Mouse (Mus musculus) lung, embryonic 14.5 days (tissue): ENCODE data around the gene A230050P20Rik. TPM values are rescaled to one million over a fixed set of nuclear protein-coding genes. Genes with fewer than 3 reads are reported as not detected.
A peak's percentile ranks its signal among the peaks of the same experiment; 100 is the strongest.

Experiments
- ATAC-seq: fragments of 200-750 bp; cut with Nextera tagmentation; 2 replicates; pipeline ENCODE4 v1.8.0; 2017; ENCODE audit warnings: mild to moderate bottlenecking, moderate TSS enrichment, moderate library complexity; ENCODE audit not compliant: insufficient read depth
- DNase-seq: peaks from one replicate; pipeline ENCODE4 v3.0.0-alpha.2; 2015
- H3K27ac ChIP-seq: fragments of 300-500 bp; sonication (generic); 2 replicates; pipeline ENCODE4 v1.5.1; 2014; ENCODE audit warnings: low read depth, mild to moderate bottlenecking, moderate library complexity
- H3K27me3 ChIP-seq: fragments of 300-500 bp; sonication (generic); 2 replicates; pipeline ENCODE4 v1.6.1; 2014; ENCODE audit warnings: low read length, control low read depth; ENCODE audit not compliant: insufficient read depth
- H3K36me3 ChIP-seq: fragments of 300-500 bp; sonication (generic); 2 replicates; pipeline ENCODE4 v1.6.1; 2014; ENCODE audit warnings: control low read depth; ENCODE audit not compliant: insufficient read depth
- H3K4me1 ChIP-seq: fragments of 300-500 bp; sonication (generic); 2 replicates; pipeline ENCODE4 v1.6.1; 2014; ENCODE audit warnings: antibody characterized with exemption, control low read depth; ENCODE audit not compliant: insufficient read depth
- H3K4me2 ChIP-seq: fragments of 300-500 bp; sonication (generic); 2 replicates; pipeline ENCODE4 v1.6.1; 2014; ENCODE audit warnings: mild to moderate bottlenecking
- H3K4me3 ChIP-seq: fragments of 300-500 bp; sonication (generic); 2 replicates; pipeline ENCODE4 v1.5.1; 2014; ENCODE audit warnings: low read depth, low read length
- H3K9ac ChIP-seq: fragments of 300-500 bp; sonication (generic); 2 replicates; pipeline ENCODE4 v1.6.1; 2014
- H3K9me3 ChIP-seq: fragments of 300-500 bp; sonication (generic); 2 replicates; pipeline ENCODE4 v1.6.1; 2016; ENCODE audit warnings: low read depth, low read length, control low read depth
- CTCF ChIP-seq: IDR thresholded peaks from 2 replicates; pipeline ENCODE4 v1.5.1; 2016; ENCODE audit warnings: antibody characterized with exemption, low read depth
- WGBS: fragments of 180-500 bp; shearing (Covaris S2); extraction: QIAGEN DNeasy Blood & Tissue Kit; methylation state at CpG from one replicate; pipeline ENCODE4 v1.1.7; 2014; 5-methylcytosine and 5-hydroxymethylcytosine counted together
- polyA plus RNA-seq: library from polyadenylated mRNA; unstranded; fragments of >200 nt; fragmentation: Nextera tagmentation; extraction: Ambion mirVana; gene quantifications from 2 replicates; pipeline ENCODE4 v1.2.1, GENCODE M21; 2014

A230050P20Rik gene
- polyA plus RNA-seq, 1 experiment from 2014 or later, result 9.4 TPM

DNA sequence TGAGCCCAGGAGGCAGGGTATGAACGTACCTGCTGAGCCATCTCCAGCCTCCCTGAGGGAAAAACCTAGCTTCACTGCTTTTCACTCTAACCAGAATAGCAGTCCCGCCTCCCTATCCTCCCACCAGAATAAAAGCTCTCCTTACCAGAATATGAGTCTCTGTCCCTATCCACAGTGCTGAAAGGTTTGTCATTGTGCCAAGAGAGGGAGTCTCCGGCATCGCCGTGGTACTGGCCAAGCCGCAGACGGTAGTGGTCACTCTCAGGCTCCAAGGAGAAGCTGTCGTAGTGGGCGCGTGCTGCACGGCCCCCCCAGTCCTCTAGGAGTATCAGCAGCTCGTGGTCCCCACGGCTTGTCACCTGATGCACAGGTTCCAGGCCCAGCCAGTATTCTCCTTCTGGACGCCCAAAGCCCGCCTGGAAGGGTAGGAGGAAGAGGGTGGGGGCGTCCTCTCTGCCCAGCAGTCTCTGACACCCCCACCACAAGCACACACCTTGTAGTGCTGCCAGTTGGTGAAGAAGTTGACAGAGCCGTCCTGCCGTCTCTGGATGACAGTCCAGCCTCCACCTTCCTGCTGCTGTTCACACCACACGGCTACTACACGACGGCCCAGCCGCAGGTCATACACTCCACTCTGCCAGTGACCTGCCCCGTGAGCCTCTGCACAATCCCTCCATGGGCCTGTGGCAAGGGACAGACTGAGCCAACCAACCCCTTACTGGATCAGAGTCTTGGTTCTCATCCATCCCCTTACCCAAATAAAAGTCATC lies 6.8 kb downstream of the A230050P20Rik start:
- Histone ChIP-seq H3K4me1 (no peaks in the 10 kb centered on the region), H3K9ac (no peak overlapping the region), H3K9me3 (no peaks in the 10 kb centered on the region), H3K4me2 (no peak overlapping the region), H3K36me3 (no peaks in the 10 kb centered on the region), H3K27me3 (no peaks in the 10 kb centered on the region), H3K27ac (no peak overlapping the region), H3K4me3 (no peak overlapping the region)
- no peak for ATAC-seq
- WGBS, result 60% methylated on average over 23 of the region's 23 CpGs
- no peak for TF ChIP-seq CTCF
- DNase-seq, result peak; percentile 70

- no peaks in the 10 kb centered on the region for H3K9me3 ChIP-seq
- H3K4me1 ChIP-seq, result no peaks in the 10 kb centered on the region
- no peaks in the 10 kb centered on the region for H3K36me3 ChIP-seq
- no peaks in the 10 kb centered on the region for H3K27me3 ChIP-seq
- no peak for TF ChIP-seq CTCF
- no peak overlapping the region for H3K4me3 ChIP-seq
- ATAC-seq, result no peak
- H3K27ac ChIP-seq, result no peak overlapping the region
- no peak overlapping the region for H3K4me2 ChIP-seq
- no peak overlapping the region for H3K9ac ChIP-seq
- DNase-seq, result no peak
- 59% methylated on average over 9 of the region's 9 CpGs for WGBS
These were observed 8.1 kb downstream of the A230050P20Rik start for GRCm38 (mm10) chr9:20876318-20877117.

DNA sequence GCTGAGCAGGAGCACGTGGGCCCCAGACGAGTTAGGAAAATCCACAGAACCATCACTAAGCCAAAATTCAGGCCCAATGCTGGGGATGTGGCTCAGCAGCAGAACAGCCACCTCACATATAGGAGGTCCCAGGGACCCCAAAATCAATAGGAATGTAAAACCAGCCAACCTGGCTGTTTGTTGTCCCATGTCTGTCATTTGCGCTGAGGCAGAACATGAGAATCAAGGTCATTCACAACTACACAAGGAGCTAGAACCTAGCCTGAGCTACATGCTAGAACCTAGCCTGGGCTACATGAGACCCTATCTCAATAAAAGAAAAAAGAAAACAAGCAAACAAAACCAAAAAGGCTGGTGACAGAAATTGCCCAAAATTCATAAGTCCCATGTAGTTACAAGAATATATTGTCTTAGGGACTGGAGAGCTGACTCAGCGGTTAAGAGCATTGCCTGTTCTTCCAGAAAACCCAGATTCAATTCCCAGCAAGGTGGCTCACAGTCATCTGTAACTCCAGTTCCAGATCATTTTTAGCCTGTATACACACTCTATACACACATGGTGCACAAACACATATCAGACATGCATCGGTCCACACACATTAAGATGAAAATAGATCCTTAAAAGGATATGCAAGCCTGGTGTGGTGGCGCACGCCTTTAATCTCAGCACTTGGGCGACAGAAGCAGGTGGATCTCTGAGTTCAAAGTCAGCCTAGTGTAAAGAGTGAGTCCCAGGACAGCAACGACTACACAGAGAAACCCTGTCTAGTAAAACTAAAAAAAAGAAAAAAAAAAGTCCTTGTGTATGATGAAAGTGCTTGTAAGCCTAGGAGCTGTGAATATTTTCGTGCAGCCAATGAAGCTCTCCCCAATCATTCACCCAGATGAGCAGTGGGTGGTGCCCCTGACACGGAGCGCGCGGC lies 8.9 kb downstream of the A230050P20Rik start:
- H3K4me1 ChIP-seq, result no peaks in the 10 kb centered on the region
- no peaks in the 10 kb centered on the region for H3K27me3 ChIP-seq
- no peak overlapping the region for H3K27ac ChIP-seq
- peak; percentile 14 for ATAC-seq
- DNase-seq, result no peak
- no peaks in the 10 kb centered on the region for H3K9me3 ChIP-seq
- H3K4me2 ChIP-seq, result peak overlapping the region; percentile 71
- H3K36me3 ChIP-seq, result no peaks in the 10 kb centered on the region
- 34% methylated on average over 14 of the region's 14 CpGs for WGBS
- peak overlapping the region; percentile 37 for H3K4me3 ChIP-seq
- peak overlapping the region; percentile 26; the same call in 1 of the 2 replicates for H3K9ac ChIP-seq
- no peak for TF ChIP-seq CTCF

DNA sequence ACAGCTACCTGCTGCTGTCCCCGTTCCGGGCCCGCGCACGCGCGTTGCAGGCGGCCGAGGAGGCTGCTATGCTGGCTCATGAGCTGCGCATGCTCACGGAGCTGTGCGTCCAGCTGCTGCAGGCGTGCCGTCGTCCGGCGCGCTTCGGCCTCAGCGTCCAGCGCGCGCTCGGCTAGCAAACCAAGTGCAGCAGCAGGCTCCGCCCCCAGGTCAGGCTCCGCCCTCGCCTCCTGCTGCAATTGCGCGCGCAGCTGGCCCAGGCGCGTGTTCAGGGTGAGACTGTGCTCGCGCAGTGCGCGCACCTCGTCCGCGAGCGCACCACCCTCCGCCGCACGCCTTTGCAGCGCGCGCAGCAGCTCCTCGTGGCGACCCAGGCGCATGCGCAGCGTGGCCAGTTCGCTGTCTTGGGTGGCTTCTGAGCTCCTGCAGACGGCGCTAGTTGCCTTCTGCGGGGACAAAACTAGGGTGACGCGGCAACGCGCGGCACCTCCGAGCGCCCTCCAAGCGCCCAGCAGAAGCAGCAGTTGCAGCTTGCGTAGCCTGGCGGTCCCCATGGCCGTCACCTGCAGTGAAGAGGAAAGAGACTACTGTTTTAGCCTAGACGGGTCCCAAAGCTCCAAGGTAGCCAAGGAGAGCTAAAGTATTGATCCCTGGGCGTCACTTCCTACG lies 9.7 kb downstream of the A230050P20Rik start:
- Histone ChIP-seq H3K4me2 (peak overlapping the region; percentile 71), H3K4me3 (peak overlapping the region; percentile 37), H3K27ac (peak overlapping the region; percentile 92), H3K9me3 (no peaks in the 10 kb centered on the region), H3K27me3 (no peaks in the 10 kb centered on the region), H3K9ac (peak overlapping the region; percentile 58), H3K4me1 (no peaks in the 10 kb centered on the region), H3K36me3 (no peaks in the 10 kb centered on the region)
- peak; percentile 95 for ATAC-seq
- under 1% methylated on average over 69 of the region's 69 CpGs for WGBS
- DNase-seq, result peak; percentile 100
- peak; percentile 81 for TF ChIP-seq CTCF

DNA sequence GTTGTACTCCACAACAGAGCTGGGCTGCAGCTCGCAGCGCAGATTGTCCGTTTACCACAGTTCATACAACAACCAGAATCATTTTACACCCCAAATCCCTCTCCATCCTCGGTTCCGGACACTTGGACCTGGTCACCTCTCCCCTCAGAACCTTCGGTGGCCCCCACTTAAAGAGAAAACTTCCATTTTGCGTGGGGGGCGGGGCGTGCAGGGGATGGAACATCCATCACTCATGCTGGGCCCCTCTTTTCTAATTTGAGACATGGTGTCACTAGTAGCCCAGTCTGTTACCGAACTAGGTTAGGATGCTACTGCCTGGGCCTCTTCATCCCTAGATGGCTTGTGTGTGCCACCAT lies 10.2 kb downstream of the A230050P20Rik start:
- peak overlapping the region; percentile 71 for H3K4me2 ChIP-seq
- peak overlapping the region; percentile 92 for H3K27ac ChIP-seq
- H3K36me3 ChIP-seq, result no peaks in the 10 kb centered on the region
- no peaks in the 10 kb centered on the region for H3K4me1 ChIP-seq
- no peaks in the 10 kb centered on the region for H3K9me3 ChIP-seq
- no peak for TF ChIP-seq CTCF
- H3K9ac ChIP-seq, result peak overlapping the region; percentile 58
- DNase-seq, result no peak
- 13% methylated on average over 10 of the region's 10 CpGs for WGBS
- ATAC-seq, result peak; percentile 4; the same call in 1 of the 2 replicates
- H3K27me3 ChIP-seq, result no peaks in the 10 kb centered on the region
- H3K4me3 ChIP-seq, result peak overlapping the region; percentile 37

DNA sequence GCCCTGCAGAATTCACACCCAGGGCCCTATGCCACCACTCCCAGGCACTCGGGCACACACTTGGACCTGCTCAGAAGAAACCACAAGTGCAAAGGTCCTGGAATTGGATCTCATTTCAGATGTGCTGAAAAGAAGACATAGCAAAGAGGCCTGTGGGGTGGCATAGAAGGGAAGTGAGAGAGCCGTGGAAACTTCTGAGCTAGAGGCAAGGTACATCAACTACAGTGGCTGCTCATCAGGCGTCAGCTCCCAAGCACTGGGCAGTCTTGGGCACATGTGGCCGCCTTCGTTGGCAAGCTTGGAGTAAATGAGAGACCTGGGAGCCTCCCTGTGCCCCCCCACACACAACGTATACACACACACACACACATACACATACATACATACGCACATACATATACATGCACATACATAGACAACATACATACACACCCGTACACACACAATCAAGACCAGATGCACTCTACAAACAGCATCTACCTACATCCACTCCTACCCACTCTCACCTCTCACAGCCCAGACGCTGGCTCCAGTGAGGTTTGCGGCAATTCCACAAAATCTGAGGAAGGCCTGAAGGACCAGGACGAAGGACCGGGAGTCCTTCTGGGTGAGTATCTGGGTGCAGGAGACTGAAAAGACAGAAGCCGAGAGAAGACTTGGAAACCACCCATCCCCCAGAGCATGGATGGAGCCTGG lies 10.8 kb downstream of the A230050P20Rik start, which contains the start of gene Angptl6:
Gene Angptl6, minus strand, starts transcription at position 631 of the 696 bp plus-strand sequence.
- WGBS, result 78% methylated on average over 13 of the region's 13 CpGs
- DNase-seq (no peak), ATAC-seq (no peak)

More for the DNA sequence above, 10.8 kb downstream of the A230050P20Rik start, which contains the start of gene Angptl6:
- H3K4me1 ChIP-seq, result no peaks in the 10 kb centered on the region
- H3K4me3 ChIP-seq, result peak within 1 kb of the TSS; percentile 37
- H3K27me3 ChIP-seq, result no peaks in the 10 kb centered on the region
- H3K9ac ChIP-seq, result peak within 1 kb of the TSS; percentile 58
- no peaks in the 10 kb centered on the region for H3K36me3 ChIP-seq
- no peaks in the 10 kb centered on the region for H3K9me3 ChIP-seq
- TF ChIP-seq CTCF, result no peak
- peak within 1 kb of the TSS; percentile 71 for H3K4me2 ChIP-seq
- peak within 1 kb of the TSS; percentile 92 for H3K27ac ChIP-seq
